Mouse (Mus musculus) intestine, embryonic 14.5 days (tissue): ENCODE results near the gene Rab3c. TPM values are rescaled to one million over a fixed set of nuclear protein-coding genes. Genes with fewer than 3 reads are reported as not detected.

Experiments used
- ATAC-seq: fragments of 200-750 bp; cut with Nextera tagmentation; replicated peaks from 2 replicates; pipeline ENCODE4 v1.8.0; 2017; ENCODE audit warnings: low read depth, moderate number of reproducible peaks, moderate TSS enrichment, moderate library complexity; ENCODE audit not compliant: low FRiP score, low TSS enrichment
- DNase-seq: peaks from one replicate; pipeline ENCODE4 v3.0.0-alpha.2; 2018; ENCODE audit warnings: low spot score
- H3K27ac ChIP-seq: fragments of 300-500 bp; sonication (generic); 2 replicates; pipeline ENCODE4 v1.5.1; 2014; ENCODE audit warnings: low read depth, mild to moderate bottlenecking, control low read depth
- H3K27me3 ChIP-seq: fragments of 300-500 bp; sonication (generic); replicated peaks from 2 replicates; pipeline ENCODE4 v1.6.1; 2014; ENCODE audit warnings: low read length, control low read depth; ENCODE audit not compliant: control insufficient read depth, insufficient read depth
- H3K36me3 ChIP-seq: fragments of 300-500 bp; sonication (generic); 2 replicates; pipeline ENCODE4 v1.6.1; 2014; ENCODE audit warnings: low read length, control low read depth; ENCODE audit not compliant: control insufficient read depth, insufficient read depth
- H3K4me1 ChIP-seq: fragments of 300-500 bp; sonication (generic); replicated peaks from 2 replicates; pipeline ENCODE4 v1.6.1; 2014; ENCODE audit warnings: low read length, control low read depth, mixed read lengths; ENCODE audit not compliant: control insufficient read depth, insufficient read depth
- H3K4me2 ChIP-seq: fragments of 300-500 bp; sonication (generic); 2 replicates; pipeline ENCODE4 v1.6.1; 2014; ENCODE audit warnings: low read length
- H3K4me3 ChIP-seq: fragments of 300-500 bp; sonication (generic); 2 replicates; pipeline ENCODE4 v1.5.1; 2014; ENCODE audit warnings: low read depth, low read length, control low read depth, mixed read lengths
- H3K9ac ChIP-seq: fragments of 300-500 bp; sonication (generic); 2 replicates; pipeline ENCODE4 v1.6.1; 2014; ENCODE audit warnings: mild to moderate bottlenecking, low read length
- H3K9me3 ChIP-seq: fragments of 300-500 bp; sonication (generic); 2 replicates; pipeline ENCODE4 v1.6.1; 2016; ENCODE audit warnings: low read length, control low read depth; ENCODE audit not compliant: control insufficient read depth
- WGBS: fragments of 180-500 bp; shearing (Covaris S2); extraction: QIAGEN DNeasy Blood & Tissue Kit; methylation state at CpG from one replicate; pipeline ENCODE4 v1.1.7; 2014; 5-methylcytosine and 5-hydroxymethylcytosine counted together
- polyA plus RNA-seq: library from polyadenylated mRNA; unstranded; fragments of >200 nt; fragmentation: Nextera tagmentation; extraction: Ambion mirVana; gene quantifications from 2 replicates; pipeline ENCODE4 v1.2.1, GENCODE M21; 2014

Gene Rab3c
- polyA plus RNA-seq, result 5.5 and 8.3 TPM in 2 replicates

DNA sequence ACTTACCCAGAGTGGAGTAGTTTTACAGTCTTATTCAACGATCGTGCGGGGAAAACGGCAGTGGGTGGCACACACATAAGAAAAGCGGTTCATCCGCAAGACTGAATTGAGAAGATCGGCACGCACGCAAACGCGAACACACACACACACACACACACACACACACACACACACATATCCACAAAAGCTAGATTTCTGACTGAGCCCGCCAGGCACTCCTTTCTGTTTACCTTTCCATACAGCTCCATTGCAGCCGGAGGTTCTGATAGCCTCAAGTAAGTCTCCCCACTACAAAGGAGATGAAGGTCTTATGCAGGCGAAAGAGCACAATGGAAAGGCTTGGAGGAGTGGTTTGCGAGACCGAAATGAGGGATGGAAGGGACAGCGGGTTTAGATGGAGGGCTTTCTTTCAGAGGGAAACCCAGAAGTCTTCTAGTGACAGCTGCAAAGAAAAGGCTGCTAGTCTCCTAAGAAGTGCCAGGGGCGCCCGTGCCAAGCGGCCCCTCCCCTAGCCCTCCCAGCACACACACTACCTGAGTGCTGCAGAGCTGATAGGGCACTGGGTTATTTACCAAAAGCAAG lies at the start of gene Rab3c:
Gene Rab3c, minus strand, starts transcription at position 434 of the 582 bp plus-strand sequence.
- Histone ChIP-seq H3K36me3 (no peaks in the 10 kb centered on the region), H3K27ac (no peak within 1 kb of the TSS), H3K9me3 (no peaks in the 10 kb centered on the region), H3K9ac (0 out of 2 replicates have a peak within 1 kb of the TSS, but pooled peaks have one; percentile 13), H3K4me3 (peak within 1 kb of the TSS; percentile 41), H3K27me3 (peaks cover 6% of the 10 kb centered on the region; the same call in 1 of the 2 replicates), H3K4me2 (peak within 1 kb of the TSS; percentile 86), H3K4me1 (0 out of 2 replicates have a peak, but pooled peaks cover 6% of the 10 kb centered on the region)
- ATAC-seq, result 0 out of 2 replicates have a peak, but pooled peaks have one; percentile 27
- no peak for DNase-seq
- 2% methylated on average over 20 of the region's 20 CpGs for WGBS

DNA sequence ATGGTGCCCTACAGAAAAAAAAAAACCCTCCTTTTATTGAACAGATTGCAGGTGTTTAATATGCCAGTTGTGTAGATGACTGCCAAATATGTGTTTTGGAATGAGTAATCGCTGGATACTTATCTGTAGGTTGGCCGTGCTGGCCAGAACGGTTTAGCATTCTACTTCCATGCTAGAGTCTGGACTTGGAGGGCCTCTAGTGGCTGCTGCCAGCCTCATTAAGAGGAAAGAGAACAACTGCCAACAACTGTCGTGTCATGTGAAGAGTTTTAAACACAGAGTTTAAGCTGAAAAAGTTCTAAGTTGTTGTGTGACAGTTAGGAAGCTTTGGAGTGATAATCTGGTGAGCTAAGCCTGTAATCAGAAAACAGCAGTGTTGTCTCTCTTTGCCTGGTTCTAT lies 38.0 kb upstream of the Rab3c start:
- 68% methylated on average over 4 of the region's 4 CpGs for WGBS
- Histone ChIP-seq H3K27me3 (no peaks in the 10 kb centered on the region), H3K4me2 (no peak overlapping the region), H3K4me3 (no peak overlapping the region), H3K9me3 (no peaks in the 10 kb centered on the region), H3K4me1 (no peaks in the 10 kb centered on the region), H3K36me3 (no peaks in the 10 kb centered on the region), H3K27ac (no peak overlapping the region), H3K9ac (no peak overlapping the region)
- ATAC-seq (no peak), DNase-seq (no peak)

DNA sequence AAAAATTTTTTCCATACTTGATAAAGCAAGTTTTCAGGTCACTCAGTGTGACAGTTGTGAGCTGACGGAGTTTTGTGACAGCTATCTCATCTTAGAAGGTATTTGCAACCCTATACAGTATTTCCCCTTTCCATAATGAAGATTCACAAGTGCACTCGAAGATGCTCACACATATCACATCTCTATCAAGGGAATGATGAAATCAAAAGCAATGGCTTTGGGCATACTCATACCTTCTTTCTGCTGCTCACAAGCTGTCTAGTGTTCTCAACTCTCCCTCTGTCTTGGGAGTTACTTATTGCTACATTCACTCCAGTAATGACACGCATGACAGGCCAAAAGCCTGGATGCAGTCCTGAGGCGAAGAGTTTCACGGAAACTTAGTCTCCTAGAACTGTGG lies 26.4 kb upstream of the Rab3c start:
- no peak for ATAC-seq
- Histone ChIP-seq H3K4me1 (no peaks in the 10 kb centered on the region), H3K9ac (no peak overlapping the region), H3K4me2 (no peak overlapping the region), H3K27ac (no peak overlapping the region), H3K4me3 (no peak overlapping the region), H3K36me3 (no peaks in the 10 kb centered on the region), H3K9me3 (no peaks in the 10 kb centered on the region), H3K27me3 (no peaks in the 10 kb centered on the region)
- 90% methylated on average over 5 of the region's 5 CpGs for WGBS
- DNase-seq, result no peak

DNA sequence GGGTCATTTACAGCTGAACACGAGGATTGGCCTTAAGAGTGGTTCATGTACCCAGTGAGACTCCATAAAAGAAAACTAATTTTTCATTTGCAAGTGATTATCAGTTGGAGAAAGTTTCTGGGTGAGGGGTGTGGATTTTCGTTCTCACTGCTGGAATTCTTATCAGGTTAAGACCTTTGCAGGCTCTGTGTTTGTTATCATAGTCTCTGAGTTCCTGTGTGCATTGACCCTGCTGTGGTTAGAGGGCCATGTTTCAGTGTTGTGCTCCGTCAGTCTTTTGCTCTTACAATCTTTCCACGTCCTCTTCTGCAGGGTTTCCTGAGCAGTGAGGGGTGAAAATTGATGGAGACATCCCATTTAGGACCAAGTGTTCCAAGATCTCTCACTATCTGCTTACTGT lies 16.3 kb upstream of the Rab3c start:
- no peak overlapping the region for H3K9ac ChIP-seq
- ATAC-seq (no peak), DNase-seq (no peak)
- H3K36me3 ChIP-seq, result no peaks in the 10 kb centered on the region
- H3K9me3 ChIP-seq, result no peaks in the 10 kb centered on the region
- H3K27me3 ChIP-seq, result no peaks in the 10 kb centered on the region
- no peak overlapping the region for H3K4me3 ChIP-seq
- no peak overlapping the region for H3K4me2 ChIP-seq
- H3K27ac ChIP-seq, result no peak overlapping the region
- no peaks in the 10 kb centered on the region for H3K4me1 ChIP-seq
- 71% methylated on average over 4 of the region's 4 CpGs for WGBS

DNA sequence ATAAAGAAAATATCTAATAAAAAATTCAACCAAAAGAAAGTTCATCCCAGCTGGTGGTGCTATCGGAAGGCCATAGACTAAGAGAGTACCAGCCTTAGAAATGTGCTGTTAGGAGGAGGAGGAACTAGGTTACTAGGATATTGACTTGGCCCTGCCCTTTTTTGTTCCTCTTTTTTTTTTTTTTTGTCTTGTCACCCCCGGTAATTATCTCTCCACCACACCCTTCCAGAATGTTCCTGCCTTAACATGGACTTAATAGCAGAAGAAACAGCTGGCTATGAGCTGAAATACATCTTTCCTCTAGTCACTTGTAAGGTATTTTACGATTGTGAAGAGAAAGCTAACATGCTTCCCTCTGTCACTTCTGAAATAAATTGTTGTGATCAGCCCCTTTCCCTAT lies 7.7 kb upstream of the Rab3c start:
- WGBS, result 78% methylated on average over 3 of the region's 3 CpGs
- H3K27ac ChIP-seq, result no peak overlapping the region
- no peak overlapping the region for H3K9ac ChIP-seq
- H3K4me3 ChIP-seq, result no peak overlapping the region
- no peaks in the 10 kb centered on the region for H3K27me3 ChIP-seq
- no peaks in the 10 kb centered on the region for H3K9me3 ChIP-seq
- H3K36me3 ChIP-seq, result no peaks in the 10 kb centered on the region
- DNase-seq (no peak), ATAC-seq (no peak)
- H3K4me2 ChIP-seq, result no peak overlapping the region
- H3K4me1 ChIP-seq, result no peaks in the 10 kb centered on the region

DNA sequence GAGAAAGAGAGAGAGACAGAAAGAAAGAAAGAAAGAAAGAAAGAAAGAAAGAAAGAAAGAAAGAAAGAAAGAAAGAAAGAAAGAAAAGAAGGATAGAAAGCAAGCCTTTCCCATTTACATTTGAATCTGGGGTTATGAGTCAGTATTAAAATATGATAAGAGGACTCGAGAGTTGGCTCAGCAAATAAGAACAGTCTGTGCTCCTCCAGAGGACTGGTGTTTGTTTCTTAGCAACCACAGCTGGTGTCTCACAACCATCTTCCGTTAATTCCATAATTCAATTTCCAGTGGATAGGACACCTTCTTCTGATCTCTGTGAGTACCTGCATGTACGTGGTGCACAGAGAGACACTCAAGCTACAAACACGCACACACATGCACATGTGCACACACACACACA lies 3.0 kb upstream of the Rab3c start:
- no peaks in the 10 kb centered on the region for H3K9me3 ChIP-seq
- 71% methylated on average over 4 of the region's 4 CpGs for WGBS
- H3K4me2 ChIP-seq, result no peak overlapping the region
- DNase-seq (no peak), ATAC-seq (no peak)
- H3K27ac ChIP-seq, result no peak overlapping the region
- H3K9ac ChIP-seq, result no peak overlapping the region
- peaks cover 6% of the 10 kb centered on the region; the same call in 1 of the 2 replicates for H3K27me3 ChIP-seq
- H3K4me3 ChIP-seq, result no peak overlapping the region
- H3K36me3 ChIP-seq, result no peaks in the 10 kb centered on the region
- 0 out of 2 replicates have a peak, but pooled peaks cover 6% of the 10 kb centered on the region for H3K4me1 ChIP-seq

DNA sequence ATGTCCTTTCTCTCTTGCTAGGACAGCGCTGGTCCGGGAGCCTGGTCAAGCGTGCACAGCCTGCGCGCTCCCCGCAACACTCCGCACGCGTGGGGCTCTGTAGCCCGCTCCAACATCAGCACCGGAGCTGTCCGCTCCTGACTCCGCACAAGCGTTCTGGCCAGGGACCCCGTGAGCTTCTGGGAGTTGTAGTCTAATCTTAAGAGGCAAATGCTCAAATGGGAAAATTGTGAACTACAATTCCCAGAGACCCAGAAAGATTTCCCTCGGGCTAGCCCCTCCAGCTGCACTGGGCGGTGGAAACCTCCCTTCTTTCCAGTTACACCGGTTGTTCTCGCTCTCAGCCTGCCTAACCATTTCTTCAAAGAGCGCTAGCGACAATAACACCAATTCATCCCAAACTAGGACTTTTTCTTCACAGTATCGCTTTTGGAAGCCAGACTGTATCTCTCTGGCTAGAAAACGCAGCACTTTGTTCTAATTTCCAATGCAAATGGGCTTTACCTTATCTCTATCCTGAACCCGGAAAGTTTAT lies 701 bp downstream of the Rab3c start:
- peak; percentile 75 for DNase-seq
- peak overlapping the region; percentile 41 for H3K4me3 ChIP-seq
- H3K4me2 ChIP-seq, result peak overlapping the region; percentile 86
- 0 out of 2 replicates have a peak overlapping the region, but pooled peaks have one; percentile 13 for H3K9ac ChIP-seq
- H3K9me3 ChIP-seq, result no peaks in the 10 kb centered on the region
- H3K36me3 ChIP-seq, result no peaks in the 10 kb centered on the region
- H3K27ac ChIP-seq, result no peak overlapping the region
- WGBS, result under 1% methylated on average over 24 of the region's 24 CpGs
- H3K4me1 ChIP-seq, result 0 out of 2 replicates have a peak, but pooled peaks cover 6% of the 10 kb centered on the region
- peaks cover 6% of the 10 kb centered on the region; the same call in 1 of the 2 replicates for H3K27me3 ChIP-seq
- ATAC-seq, result peak; percentile 88

DNA sequence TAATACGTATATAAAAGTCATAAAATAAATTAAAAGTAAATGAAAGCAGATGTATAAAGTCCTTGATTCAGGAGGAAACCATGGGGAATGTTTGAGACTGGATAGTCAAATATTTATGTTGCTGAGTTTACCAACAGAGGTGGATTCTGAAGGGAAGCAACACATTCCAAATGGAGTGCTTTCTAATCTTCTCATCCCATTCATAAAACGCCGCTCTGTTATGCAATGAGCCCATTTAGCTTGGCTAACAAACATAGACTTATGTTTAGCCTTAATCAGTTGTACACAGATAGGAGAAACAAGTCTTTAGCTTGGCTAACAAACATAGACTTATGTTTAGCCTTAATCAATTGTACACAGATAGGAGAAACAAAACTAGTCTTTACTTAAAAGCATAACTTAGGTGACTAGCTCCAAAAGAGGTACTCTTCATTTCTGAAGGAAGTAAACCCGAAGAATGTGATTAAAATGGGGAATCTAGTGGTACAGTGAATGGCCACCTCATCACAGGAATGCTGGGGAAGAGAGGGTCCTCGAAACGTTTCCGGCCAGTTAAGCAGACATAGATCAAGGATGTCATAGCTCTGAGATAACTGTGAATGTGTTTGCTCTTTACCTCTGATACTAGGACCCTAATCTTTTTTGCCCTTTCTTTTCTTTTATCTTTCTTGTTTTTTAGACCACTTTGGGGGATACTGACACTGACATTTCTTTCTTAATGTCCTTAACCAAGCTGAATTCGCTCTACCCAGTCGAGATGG lies 1.6 kb downstream of the Rab3c start:
- H3K4me3 ChIP-seq, result no peak overlapping the region
- peak overlapping the region; percentile 86; the same call in 1 of the 2 replicates for H3K4me2 ChIP-seq
- no peaks in the 10 kb centered on the region for H3K9me3 ChIP-seq
- no peak overlapping the region for H3K9ac ChIP-seq
- ATAC-seq (no peak), DNase-seq (no peak)
- no peak overlapping the region for H3K27ac ChIP-seq
- peaks cover 6% of the 10 kb centered on the region; the same call in 1 of the 2 replicates for H3K27me3 ChIP-seq
- 60% methylated on average over 9 of the region's 9 CpGs for WGBS
- H3K36me3 ChIP-seq, result no peaks in the 10 kb centered on the region
- H3K4me1 ChIP-seq, result 0 out of 2 replicates have a peak, but pooled peaks cover 6% of the 10 kb centered on the region
